Mouse (Mus musculus) hindbrain, embryonic 10.5 days (tissue): ENCODE data around the gene Tescl. TPM values are rescaled to one million over a fixed set of nuclear protein-coding genes. Genes with fewer than 3 reads are reported as not detected.

Experiments used
- DNase-seq: peaks from one replicate; pipeline ENCODE4 v3.0.0-alpha.2; 2017; ENCODE audit warnings: low spot score
- H3K27ac ChIP-seq: fragments of 300-500 bp; sonication (generic); 2 replicates; pipeline ENCODE4 v1.5.1; 2016; ENCODE audit warnings: mild to moderate bottlenecking, moderate library complexity
- H3K27me3 ChIP-seq: fragments of 300-500 bp; sonication (generic); 2 replicates; pipeline ENCODE4 v1.6.1; 2016; ENCODE audit warnings: mild to moderate bottlenecking; ENCODE audit not compliant: poor library complexity, insufficient read depth, severe bottlenecking
- H3K36me3 ChIP-seq: fragments of 300-500 bp; sonication (generic); 2 replicates; pipeline ENCODE4 v1.6.1; 2016; ENCODE audit warnings: mild to moderate bottlenecking, moderate library complexity
- H3K4me1 ChIP-seq: fragments of 300-500 bp; sonication (generic); replicated peaks from 2 replicates; pipeline ENCODE4 v1.6.1; 2016; ENCODE audit warnings: mild to moderate bottlenecking
- H3K4me3 ChIP-seq: fragments of 300-500 bp; sonication (generic); 2 replicates; pipeline ENCODE4 v1.5.1; 2016; ENCODE audit warnings: mild to moderate bottlenecking, moderate library complexity
- H3K9me3 ChIP-seq: fragments of 300-500 bp; sonication (generic); 2 replicates; pipeline ENCODE4 v1.6.1; 2016; ENCODE audit warnings: mild to moderate bottlenecking, moderate library complexity
- WGBS: fragments of 180-500 bp; shearing (Covaris S2); methylation state at CpG from one replicate; pipeline ENCODE4 v1.1.7; 2016; 5-methylcytosine and 5-hydroxymethylcytosine counted together
- polyA plus RNA-seq: library from polyadenylated mRNA; unstranded; fragments of >200 nt; fragmentation: Nextera tagmentation; extraction: Ambion mirVana; gene quantifications from 2 replicates; pipeline ENCODE4 v1.2.1, GENCODE M21; 2016

Gene Tescl
- polyA plus RNA-seq, 1 experiment from 2014 or later = 0.25 TPM

GRCm38 (mm10) chr7:24293061-24293851, 40.5 kb downstream of the Tescl start:
- peaks cover 96% of the 10 kb centered on the region for H3K36me3 ChIP-seq
- H3K27me3 ChIP-seq = no peaks in the 10 kb centered on the region
- H3K4me1 ChIP-seq = peaks cover 9% of the 10 kb centered on the region
- WGBS = 87% methylated on average over 12 of the region's 12 CpGs
- peaks cover 20% of the 10 kb centered on the region; the same call in 1 of the 2 replicates for H3K9me3 ChIP-seq
- no peak overlapping the region for H3K4me3 ChIP-seq
- DNase-seq = no peak
- no peak overlapping the region for H3K27ac ChIP-seq

GRCm38 (mm10) chr7:24291387-24292090, 42.2 kb downstream of the Tescl start:
- Histone ChIP-seq H3K36me3 (peaks cover 98% of the 10 kb centered on the region), H3K4me3 (no peak overlapping the region), H3K27ac (no peak overlapping the region), H3K4me1 (no peaks in the 10 kb centered on the region), H3K27me3 (no peaks in the 10 kb centered on the region), H3K9me3 (peaks cover 28% of the 10 kb centered on the region; the same call in 1 of the 2 replicates)
- no peak for DNase-seq
- WGBS = 90% methylated on average over 27 of the region's 27 CpGs

GRCm38 (mm10) chr7:24290106-24290693, 43.5 kb downstream of the Tescl start:
- Histone ChIP-seq H3K36me3 (peaks cover 85% of the 10 kb centered on the region), H3K27ac (no peak overlapping the region), H3K9me3 (peaks cover 28% of the 10 kb centered on the region; the same call in 1 of the 2 replicates), H3K4me3 (no peak overlapping the region), H3K4me1 (no peaks in the 10 kb centered on the region), H3K27me3 (no peaks in the 10 kb centered on the region)
- 93% methylated on average over 4 of the region's 4 CpGs for WGBS
- DNase-seq = no peak

GRCm38 (mm10) chr7:24288512-24288911, 45.2 kb downstream of the Tescl start:
- no peaks in the 10 kb centered on the region for H3K4me1 ChIP-seq
- no peak overlapping the region for H3K27ac ChIP-seq
- no peaks in the 10 kb centered on the region for H3K27me3 ChIP-seq
- no peak for DNase-seq
- peaks cover 68% of the 10 kb centered on the region for H3K36me3 ChIP-seq
- H3K4me3 ChIP-seq = no peak overlapping the region
- peaks cover 31% of the 10 kb centered on the region; the same call in 1 of the 2 replicates for H3K9me3 ChIP-seq
- 92% methylated on average over 6 of the region's 6 CpGs for WGBS

- no peak for DNase-seq
- Histone ChIP-seq H3K9me3 (peaks cover 31% of the 10 kb centered on the region; the same call in 1 of the 2 replicates), H3K36me3 (peaks cover 60% of the 10 kb centered on the region)
Observed at GRCm38 (mm10) chr7:24287670-24288069, 46.1 kb downstream of the Tescl start.

GRCm38 (mm10) chr7:24286916-24287315, 46.8 kb downstream of the Tescl start:
- no peak overlapping the region for H3K4me3 ChIP-seq
- peaks cover 28% of the 10 kb centered on the region; the same call in 1 of the 2 replicates for H3K9me3 ChIP-seq
- peaks cover 52% of the 10 kb centered on the region for H3K36me3 ChIP-seq
- no peaks in the 10 kb centered on the region for H3K4me1 ChIP-seq
- 77% methylated on average over 4 of the region's 4 CpGs for WGBS
- DNase-seq = no peak
- no peaks in the 10 kb centered on the region for H3K27me3 ChIP-seq
- no peak overlapping the region for H3K27ac ChIP-seq

More at GRCm38 (mm10) chr7:24287670-24288069, 46.1 kb downstream of the Tescl start:
- 89% methylated on average over 5 of the region's 5 CpGs for WGBS
- no peak overlapping the region for H3K27ac ChIP-seq
- H3K4me3 ChIP-seq = no peak overlapping the region
- no peaks in the 10 kb centered on the region for H3K4me1 ChIP-seq
- no peaks in the 10 kb centered on the region for H3K27me3 ChIP-seq

GRCm38 (mm10) chr7:24286090-24286489, 47.6 kb downstream of the Tescl start:
- no peak for DNase-seq
- peaks cover 21% of the 10 kb centered on the region; the same call in 1 of the 2 replicates for H3K9me3 ChIP-seq
- H3K27me3 ChIP-seq = no peaks in the 10 kb centered on the region
- H3K4me1 ChIP-seq = no peaks in the 10 kb centered on the region
- peaks cover 44% of the 10 kb centered on the region for H3K36me3 ChIP-seq
- no peak overlapping the region for H3K4me3 ChIP-seq
- WGBS = 46% methylated on average over 4 of the region's 4 CpGs
- H3K27ac ChIP-seq = no peak overlapping the region

Other genes starting within 250 kb of the Tescl start
- 3.3 and 5.4 TPM in 2 replicates for gene Zfp112, start 221.6 kb downstream of the Tescl start, polyA plus RNA-seq
- 12.9 and 14.6 TPM in 2 replicates for gene Zfp235, start 199.8 kb downstream of the Tescl start, polyA plus RNA-seq
- 3.9 and 5.1 TPM in 2 replicates for gene Zfp114, start 158.9 kb downstream of the Tescl start, polyA plus RNA-seq
- gene Zfp111, start 122.5 kb downstream of the Tescl start, polyA plus RNA-seq = 9.2 and 10.5 TPM in 2 replicates
- 4.9 and 5.8 TPM in 2 replicates for gene Zfp109, start 96.4 kb downstream of the Tescl start, polyA plus RNA-seq
- 2.3 and 2.6 TPM in 2 replicates for gene Zfp108, start 79.1 kb downstream of the Tescl start, polyA plus RNA-seq
- 6.0 TPM in 2 replicates for gene Zfp93, start 63.5 kb downstream of the Tescl start, polyA plus RNA-seq
- 35.4 and 40.3 TPM in 2 replicates for gene Zfp61, start 32.7 kb downstream of the Tescl start, polyA plus RNA-seq
- gene Zfp94, start 17.3 kb downstream of the Tescl start, polyA plus RNA-seq = 10.8 and 13.2 TPM in 2 replicates
- gene Lypd5, start 15.3 kb upstream of the Tescl start, polyA plus RNA-seq = not detected in 2 replicates
- 3.9 and 4.2 TPM in 2 replicates for gene Kcnn4, start 36.3 kb upstream of the Tescl start, polyA plus RNA-seq
- 27.4 and 32.7 TPM in 2 replicates for gene Smg9, start 65.7 kb upstream of the Tescl start, polyA plus RNA-seq
- not detected in 2 replicates for gene Irgc1, start 118.4 kb upstream of the Tescl start, polyA plus RNA-seq
- gene Plaur, start 128.5 kb upstream of the Tescl start, polyA plus RNA-seq = 0.77 and 1.9 TPM in 2 replicates
- 12.1 and 38.6 TPM in 2 replicates for gene Cadm4, start 148.1 kb upstream of the Tescl start, polyA plus RNA-seq
- 109 and 150 TPM in 2 replicates for gene Zfp428, start 173.1 kb upstream of the Tescl start, polyA plus RNA-seq
- gene AC161166.1, start 178.5 kb upstream of the Tescl start, polyA plus RNA-seq = 1.1 TPM in 2 replicates
- gene Irgq, start 196.8 kb upstream of the Tescl start, polyA plus RNA-seq = 10.7 and 14.9 TPM in 2 replicates
- 0.26 TPM in 1 of 2 replicates, not detected in the other for gene Pinlyp, start 212.2 kb upstream of the Tescl start, polyA plus RNA-seq
- 132 and 160 TPM in 2 replicates for gene Xrcc1, start 212.4 kb upstream of the Tescl start, polyA plus RNA-seq